ENCODE assay signal across 9 mouse cellular contexts in genomic region chr7:130174525-130174924, GRCm38 (mm10).
DNase-seq lines count a peak whose midpoint lies in the region; ATAC-seq and TF ChIP-seq lines count a peak whose summit lies in the region.
"Had no signal": no experiment of that assay in that cellular context is flagged by ENCODE, and none has a peak within 500 bp of the region (broad histone marks: within the 10 kb centered on the region; RNA-seq: fewer than 3 reads in every experiment).

No protein-coding gene starts in this region.

- H3K27ac ChIP-seq in heart, postnatal 0 days (ENCODE audit: low read depth): no peak overlapping the region; the same call in 1 of the 2 replicates
- H3K27ac ChIP-seq in forebrain, embryonic 12.5 days: no peak overlapping the region

- no peak overlapping the region for H3K9ac ChIP-seq in heart, postnatal 0 days (replicated peaks; ENCODE audit: low read depth, low read length)
- no peak overlapping the region for H3K9ac ChIP-seq in forebrain, embryonic 12.5 days

- no peak for TF ChIP-seq EP300 in heart, postnatal 0 days (IDR thresholded peaks at IDR 0.05; ENCODE audit: low read depth)

- peak; percentile 64 for ATAC-seq in heart, postnatal 0 days (ENCODE audit: insufficient read depth, low read depth)
- ATAC-seq in forebrain, embryonic 12.5 days (ENCODE audit: low FRiP score): no peak
- ATAC-seq: CD4-positive, CD25-positive, alpha-beta regulatory T cell, adult 4 months had no signal

- 0 out of 2 replicates have a peak, but pooled peaks cover 6% of the 10 kb centered on the region for H3K36me3 ChIP-seq in heart, postnatal 0 days (replicated peaks; ENCODE audit: control insufficient read depth, insufficient read depth, low read length)
- H3K36me3 ChIP-seq in forebrain, embryonic 12.5 days (replicated peaks): peaks cover 86% of the 10 kb centered on the region

- 30% methylated on average over 7 of the region's 7 CpGs for WGBS in heart, postnatal 0 days
- 83% methylated on average over 7 of the region's 7 CpGs for WGBS in forebrain, embryonic 12.5 days

- H3K4me3 ChIP-seq in heart, postnatal 0 days (ENCODE audit: low read depth, low read length): no peak overlapping the region
- no peak overlapping the region for H3K4me3 ChIP-seq in forebrain, embryonic 12.5 days (replicated peaks)

- no peak overlapping the region for H3K4me2 ChIP-seq in heart, postnatal 0 days (ENCODE audit: low read depth, low read length)
- H3K4me2 ChIP-seq in forebrain, embryonic 12.5 days: no peak overlapping the region

- no peak for TF ChIP-seq CTCF in heart, postnatal 0 days (IDR thresholded peaks at IDR 0.05; ENCODE audit: low read depth)

- H3K27me3 ChIP-seq in heart, postnatal 0 days (ENCODE audit: control insufficient read depth, insufficient read depth, low read length): no peaks in the 10 kb centered on the region
- H3K27me3 ChIP-seq in forebrain, embryonic 12.5 days: no peaks in the 10 kb centered on the region

- DNase-seq in heart, adult 18-20 months: peak; percentile 5 to 18
- DNase-seq in heart, adult 11 months: no peak
- peak; percentile 21 for DNase-seq in adrenal gland, postnatal 25 days
- DNase-seq in heart, postnatal 0 days (ENCODE audit: low spot score): peak; percentile 22
- DNase-seq in lung, postnatal 14 days: peak; percentile 42
- no peak for DNase-seq in right cerebral cortex, postnatal 10 days (ENCODE audit: low spot score in 2 of 2)
- no peak for DNase-seq in layer of hippocampus, postnatal 14 days (ENCODE audit: low spot score in 2 of 2)

- H3K9me3 ChIP-seq in heart, postnatal 0 days (replicated peaks; ENCODE audit: control insufficient read depth, low read length): no peaks in the 10 kb centered on the region
- no peaks in the 10 kb centered on the region for H3K9me3 ChIP-seq in forebrain, embryonic 12.5 days

- H3K4me1 ChIP-seq in heart, postnatal 0 days (ENCODE audit: control insufficient read depth, insufficient read depth): peaks cover 11% of the 10 kb centered on the region
- no peaks in the 10 kb centered on the region for H3K4me1 ChIP-seq in forebrain, embryonic 12.5 days

Comparison
In these comparisons a context has a peak if more than half of its experiments do, and no peak if none do; other contexts are left out.
1. DNase-seq: peak in heart, adult 18-20 months (2 of 2), adrenal gland, postnatal 25 days (single experiment), heart, postnatal 0 days (single experiment) and lung, postnatal 14 days (single experiment); none in heart, adult 11 months (single experiment), right cerebral cortex, postnatal 10 days (0 of 2) and layer of hippocampus, postnatal 14 days (0 of 2).